Mouse (Mus musculus): Measurements from ENCODE around the gene Dgcr2. TPM values are rescaled to one million over a fixed set of nuclear protein-coding genes. Genes with fewer than 3 reads are reported as not detected.
A peak's percentile ranks its signal among the peaks of the same experiment; 100 is the strongest.

The Dgcr2 gene
- total and polyA plus RNA-seq, 2 experiments from 2014 or later, result 31.9 to 61.8 TPM

DNA sequence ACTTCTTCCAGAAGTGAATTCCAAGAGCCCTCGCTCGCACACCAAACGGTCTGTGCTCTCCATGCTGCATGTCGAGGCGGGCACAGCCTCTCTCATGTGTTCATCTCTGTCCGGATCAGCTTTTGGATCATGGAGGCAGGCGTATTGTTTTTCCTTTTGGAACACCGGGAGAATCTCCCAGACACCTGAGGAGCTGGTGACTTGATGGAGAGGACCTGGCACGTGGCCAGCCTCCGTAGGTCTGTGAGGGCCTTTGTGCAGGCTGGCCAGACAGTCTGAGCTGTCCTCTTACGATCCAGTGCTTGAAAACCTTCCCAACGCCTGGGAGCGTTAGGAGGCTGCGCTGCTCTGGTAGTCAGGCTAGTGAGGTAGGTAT lies 23.8 kb upstream of the Dgcr2 start:
- Histone ChIP-seq H3K4me2 (ENCODE audit: low read depth, low read length) (peak overlapping the region; percentile 97), H3K27me3 (ENCODE audit: control insufficient read depth, insufficient read depth, low read length) (peaks cover 12% of the 10 kb centered on the region), H3K4me1 (ENCODE audit: control insufficient read depth, insufficient read depth) (peaks cover 13% of the 10 kb centered on the region; the same call in 1 of the 2 replicates), H3K4me3 (ENCODE audit: low read depth, low read length) (peak overlapping the region; percentile 66), H3K9me3 (replicated peaks; ENCODE audit: control insufficient read depth, low read length) (no peaks in the 10 kb centered on the region), H3K36me3 (replicated peaks; ENCODE audit: control insufficient read depth, insufficient read depth, low read length) (0 out of 2 replicates have a peak, but pooled peaks cover 3% of the 10 kb centered on the region), H3K27ac (ENCODE audit: low read depth) (peak overlapping the region; percentile 82), H3K9ac (replicated peaks; ENCODE audit: low read depth, low read length) (peak overlapping the region; percentile 82)
- under 1% methylated on average over 14 of the region's 14 CpGs for WGBS
- peak; percentile 21 for DNase-seq (ENCODE audit: low spot score)
- TF ChIP-seq EP300 (IDR thresholded peaks at IDR 0.05; ENCODE audit: low read depth) (no peak; the same call in 1 of the 2 replicates), CTCF (IDR thresholded peaks at IDR 0.05; ENCODE audit: low read depth) (no peak)
- ATAC-seq (ENCODE audit: insufficient read depth, low read depth), result no peak; the same call in 1 of the 2 replicates

DNA sequence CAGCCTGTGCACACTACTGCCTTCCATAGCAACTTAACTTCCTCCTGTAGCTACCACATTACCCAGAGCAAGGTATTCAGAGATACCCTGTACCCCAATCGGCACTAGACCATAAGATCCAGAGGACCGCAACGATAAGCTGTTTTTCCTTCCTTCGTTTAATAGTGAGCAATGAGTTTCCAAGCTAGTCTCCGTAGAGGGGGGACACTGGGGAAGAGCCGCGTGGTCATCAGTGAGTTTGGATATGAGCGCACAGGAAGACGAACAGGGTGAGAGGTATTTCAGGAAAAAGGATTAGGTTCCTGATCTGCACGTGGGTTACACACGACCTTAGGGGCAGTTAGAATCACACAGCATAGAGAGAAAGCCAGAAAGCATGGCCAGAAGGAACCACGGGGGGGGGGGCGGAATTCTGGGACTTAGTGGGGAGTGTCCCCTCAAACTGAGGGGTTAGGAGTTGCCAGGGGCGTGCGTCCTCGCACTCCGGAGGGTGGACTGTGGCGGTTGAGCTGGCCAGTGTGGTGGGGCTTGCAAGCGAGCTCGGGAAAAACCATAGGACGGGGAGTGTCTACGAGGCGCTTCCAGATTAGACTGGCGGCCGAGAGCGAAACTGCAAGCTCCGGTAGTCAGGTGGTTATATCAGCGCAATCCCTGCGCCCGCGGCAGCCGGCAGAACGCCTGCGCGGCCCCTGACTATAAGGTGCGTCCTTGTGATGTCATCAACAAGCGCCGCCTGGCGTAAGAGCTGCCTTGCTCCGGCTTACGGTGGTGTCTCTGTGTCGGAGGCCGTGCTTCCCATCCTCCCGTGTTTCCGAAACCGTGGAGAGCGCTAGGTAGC lies 23.2 kb upstream of the Dgcr2 start:
- Histone ChIP-seq H3K4me1 (ENCODE audit: control insufficient read depth, insufficient read depth) (peaks cover 13% of the 10 kb centered on the region; the same call in 1 of the 2 replicates), H3K27ac (ENCODE audit: low read depth) (peak overlapping the region; percentile 82), H3K4me3 (ENCODE audit: low read depth, low read length) (peak overlapping the region; percentile 66), H3K9ac (replicated peaks; ENCODE audit: low read depth, low read length) (peak overlapping the region; percentile 82), H3K27me3 (ENCODE audit: control insufficient read depth, insufficient read depth, low read length) (peaks cover 18% of the 10 kb centered on the region), H3K36me3 (replicated peaks; ENCODE audit: control insufficient read depth, insufficient read depth, low read length) (0 out of 2 replicates have a peak, but pooled peaks cover 3% of the 10 kb centered on the region), H3K9me3 (replicated peaks; ENCODE audit: control insufficient read depth, low read length) (no peaks in the 10 kb centered on the region), H3K4me2 (ENCODE audit: low read depth, low read length) (peak overlapping the region; percentile 97)
- TF ChIP-seq EP300 (IDR thresholded peaks at IDR 0.05; ENCODE audit: low read depth) (no peak; the same call in 1 of the 2 replicates), CTCF (IDR thresholded peaks at IDR 0.05; ENCODE audit: low read depth) (peak; percentile 50)
- DNase-seq (ENCODE audit: low spot score), result peak; percentile 98
- 2% methylated on average over 47 of the region's 47 CpGs for WGBS
- ATAC-seq (ENCODE audit: insufficient read depth, low read depth), result peak; percentile 98

- Histone ChIP-seq H3K9me3 (replicated peaks; ENCODE audit: control insufficient read depth, low read length) (no peaks in the 10 kb centered on the region), H3K27ac (ENCODE audit: low read depth) (no peak overlapping the region), H3K4me1 (ENCODE audit: control insufficient read depth, insufficient read depth) (peaks cover 13% of the 10 kb centered on the region; the same call in 1 of the 2 replicates), H3K27me3 (ENCODE audit: control insufficient read depth, insufficient read depth, low read length) (peaks cover 28% of the 10 kb centered on the region), H3K36me3 (replicated peaks; ENCODE audit: control insufficient read depth, insufficient read depth, low read length) (0 out of 2 replicates have a peak, but pooled peaks cover 2% of the 10 kb centered on the region), H3K4me3 (ENCODE audit: low read depth, low read length) (no peak overlapping the region), H3K4me2 (ENCODE audit: low read depth, low read length) (peak overlapping the region; percentile 97), H3K9ac (replicated peaks; ENCODE audit: low read depth, low read length) (0 out of 2 replicates have a peak overlapping the region, but pooled peaks have one; percentile 40)
- ATAC-seq (ENCODE audit: insufficient read depth, low read depth), result no peak
- DNase-seq (ENCODE audit: low spot score), result no peak
- 11% methylated on average over 20 of the region's 20 CpGs for WGBS
- TF ChIP-seq EP300 (IDR thresholded peaks at IDR 0.05; ENCODE audit: low read depth) (no peak), CTCF (IDR thresholded peaks at IDR 0.05; ENCODE audit: low read depth) (no peak)
These were observed 22.2 kb upstream of the Dgcr2 start for GRCm38 (mm10) chr16:17920586-17920985.

DNA sequence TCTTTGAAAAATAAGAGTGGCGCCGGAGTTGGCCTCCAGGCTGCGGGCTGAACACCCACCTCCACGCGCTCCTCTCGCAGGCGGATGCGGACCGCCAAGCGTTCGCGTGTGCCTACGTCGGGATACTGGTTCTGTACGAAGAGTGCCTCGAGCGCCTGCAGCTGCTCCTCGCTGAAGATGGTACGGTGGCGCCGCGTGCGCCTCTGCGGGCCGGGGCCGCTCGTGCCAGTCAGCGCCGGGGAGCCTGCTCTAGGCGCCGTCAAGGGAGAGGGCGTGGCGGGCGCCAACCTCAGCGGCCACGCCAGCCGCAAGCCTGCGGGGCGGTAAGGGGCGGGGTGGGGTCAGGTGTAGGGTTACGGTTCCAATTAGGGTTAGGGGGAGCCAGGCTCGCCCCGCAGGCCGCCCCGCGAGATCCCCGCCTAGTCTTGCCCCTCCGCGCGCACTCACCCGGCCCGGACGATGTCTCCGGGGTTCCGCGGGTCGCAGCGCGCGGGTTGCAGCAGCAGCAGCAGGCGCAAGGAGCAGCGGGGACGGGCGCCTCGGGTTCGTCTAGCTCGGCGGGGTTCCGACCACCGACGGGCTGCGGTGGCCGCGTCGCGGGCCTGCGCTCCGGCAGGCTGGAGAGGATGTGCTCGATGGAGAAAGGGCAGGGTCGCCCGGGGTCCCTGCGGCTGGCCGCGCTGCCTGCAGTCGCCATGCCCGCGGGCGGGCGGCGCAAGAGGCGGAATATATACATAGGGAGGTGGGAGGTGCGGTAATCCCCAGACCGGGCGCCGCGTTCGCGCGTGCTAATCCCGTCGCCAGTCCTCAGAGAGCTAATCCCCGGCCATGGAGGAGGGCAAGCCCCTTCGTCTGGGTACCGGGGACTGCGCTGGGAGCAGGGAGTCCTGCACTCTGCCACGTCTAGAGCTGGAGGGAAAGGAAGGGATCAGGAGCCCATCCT lies 16.2 kb upstream of the Dgcr2 start, which contains the start of gene Gsc2:
Gene Gsc2 (minus strand): TSS at position 753 of the 943 bp plus-strand sequence.
- peak within 1 kb of the TSS; percentile 56 for H3K4me2 ChIP-seq (ENCODE audit: low read depth, low read length)
- H3K4me1 ChIP-seq (ENCODE audit: control insufficient read depth, insufficient read depth), result peaks cover 7% of the 10 kb centered on the region
- TF ChIP-seq CTCF (IDR thresholded peaks at IDR 0.05; ENCODE audit: low read depth) (no peak), EP300 (IDR thresholded peaks at IDR 0.05; ENCODE audit: low read depth) (no peak)
- H3K9me3 ChIP-seq (replicated peaks; ENCODE audit: control insufficient read depth, low read length), result no peaks in the 10 kb centered on the region
- peaks cover 59% of the 10 kb centered on the region for H3K27me3 ChIP-seq (ENCODE audit: control insufficient read depth, insufficient read depth, low read length)
- H3K9ac ChIP-seq (replicated peaks; ENCODE audit: low read depth, low read length), result no peak within 1 kb of the TSS
- no peak within 1 kb of the TSS for H3K27ac ChIP-seq (ENCODE audit: low read depth)
- ATAC-seq (ENCODE audit: insufficient read depth, low read depth), result no peak
- H3K4me3 ChIP-seq (ENCODE audit: low read depth, low read length), result peak within 1 kb of the TSS; percentile 42
- no peaks in the 10 kb centered on the region for H3K36me3 ChIP-seq (replicated peaks; ENCODE audit: control insufficient read depth, insufficient read depth, low read length)
- 2% methylated on average over 74 of the region's 106 CpGs for WGBS
- no peak for DNase-seq (ENCODE audit: low spot score)

DNA sequence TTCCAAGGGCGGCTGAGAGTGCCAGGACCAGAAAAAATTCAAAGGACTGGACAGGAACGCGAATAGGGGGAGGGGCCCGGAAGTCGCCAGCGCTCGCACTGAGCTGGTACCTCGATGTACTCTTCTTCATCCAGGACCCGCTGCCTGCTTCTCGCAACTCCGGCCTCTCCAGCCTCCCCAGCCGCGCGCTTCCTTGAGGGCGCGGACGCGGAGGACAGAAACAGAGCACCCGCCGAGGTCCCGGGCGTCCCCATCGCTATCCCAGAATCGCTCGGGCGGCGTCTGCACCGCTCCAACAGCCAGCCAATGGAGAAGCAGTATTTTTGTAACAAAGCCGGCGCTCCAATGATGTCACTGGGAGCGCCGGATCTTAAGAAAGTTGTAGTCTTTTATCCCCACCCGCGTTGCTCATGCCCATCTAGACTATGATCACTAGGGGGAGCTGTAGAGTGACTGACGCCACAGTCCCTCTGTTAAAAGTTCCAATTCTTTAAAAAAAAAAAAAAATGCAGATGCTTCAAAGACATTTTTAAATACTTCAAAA lies 12.8 kb upstream of the Dgcr2 start, which contains the start of gene Ess2:
Gene Ess2 (minus strand): TSS at position 297 of the 544 bp plus-strand sequence.
- peak; percentile 95 for ATAC-seq (ENCODE audit: insufficient read depth, low read depth)
- under 1% methylated on average over 35 of the region's 35 CpGs for WGBS
- TF ChIP-seq EP300 (IDR thresholded peaks at IDR 0.05; ENCODE audit: low read depth), result no peak
- peak; percentile 80 for TF ChIP-seq CTCF (IDR thresholded peaks at IDR 0.05; ENCODE audit: low read depth)

More for the DNA sequence above, 12.8 kb upstream of the Dgcr2 start, which contains the start of gene Ess2:
- Histone ChIP-seq H3K9ac (replicated peaks; ENCODE audit: low read depth, low read length) (peak within 1 kb of the TSS; percentile 70), H3K9me3 (replicated peaks; ENCODE audit: control insufficient read depth, low read length) (no peaks in the 10 kb centered on the region), H3K4me1 (ENCODE audit: control insufficient read depth, insufficient read depth) (peaks cover 7% of the 10 kb centered on the region), H3K4me3 (ENCODE audit: low read depth, low read length) (peak within 1 kb of the TSS; percentile 92), H3K4me2 (ENCODE audit: low read depth, low read length) (peak within 1 kb of the TSS; percentile 75), H3K27ac (ENCODE audit: low read depth) (peak within 1 kb of the TSS; percentile 62; the same call in 1 of the 2 replicates), H3K36me3 (replicated peaks; ENCODE audit: control insufficient read depth, insufficient read depth, low read length) (peaks cover 30% of the 10 kb centered on the region), H3K27me3 (ENCODE audit: control insufficient read depth, insufficient read depth, low read length) (peaks cover 44% of the 10 kb centered on the region)
- DNase-seq (ENCODE audit: low spot score), result peak; percentile 94

All from heart, postnatal 0 days (tissue).